Mouse (Mus musculus) spleen, adult 12 weeks (tissue): ENCODE results near the gene Sel1l3.

Source experiments
- DNase-seq: peaks from one replicate; pipeline ENCODE4 v3.0.0; 2022; ENCODE audit warnings: low spot score

Sel1l3 gene

GRCm38 (mm10) chr5:53172908-53173307, 40.8 kb downstream of the Sel1l3 start:
- no peak for DNase-seq

GRCm38 (mm10) chr5:53172256-53172636, 41.5 kb downstream of the Sel1l3 start:
- DNase-seq = no peak

- DNase-seq = no peak
These were observed 42.0 kb downstream of the Sel1l3 start for GRCm38 (mm10) chr5:53171611-53172255.

GRCm38 (mm10) chr5:53167564-53167963, 46.2 kb downstream of the Sel1l3 start:
- DNase-seq = no peak

GRCm38 (mm10) chr5:53165672-53166071, 48.1 kb downstream of the Sel1l3 start:
- DNase-seq = no peak

- DNase-seq = no peak
These were observed 51.3 kb downstream of the Sel1l3 start for GRCm38 (mm10) chr5:53162436-53162835.

- DNase-seq = no peak
These were observed 52.1 kb downstream of the Sel1l3 start for GRCm38 (mm10) chr5:53161506-53162186.

GRCm38 (mm10) chr5:53160207-53160606, 53.5 kb downstream of the Sel1l3 start:
- DNase-seq = no peak

GRCm38 (mm10) chr5:53159631-53160030, 54.1 kb downstream of the Sel1l3 start:
- DNase-seq = no peak

GRCm38 (mm10) chr5:53159166-53159565, 54.6 kb downstream of the Sel1l3 start:
- no peak for DNase-seq

- no peak for DNase-seq
These were observed 57.6 kb downstream of the Sel1l3 start for GRCm38 (mm10) chr5:53155985-53156679.

GRCm38 (mm10) chr5:53154501-53154900, 59.2 kb downstream of the Sel1l3 start:
- no peak for DNase-seq

- no peak for DNase-seq
These were observed 59.6 kb downstream of the Sel1l3 start for GRCm38 (mm10) chr5:53154078-53154477.

GRCm38 (mm10) chr5:53153144-53153543, 60.6 kb downstream of the Sel1l3 start:
- DNase-seq = no peak

GRCm38 (mm10) chr5:53151379-53151960, 62.3 kb downstream of the Sel1l3 start:
- DNase-seq = no peak

- no peak for DNase-seq
These were observed 64.6 kb downstream of the Sel1l3 start for GRCm38 (mm10) chr5:53148960-53149685.

- no peak for DNase-seq
These were observed 65.4 kb downstream of the Sel1l3 start for GRCm38 (mm10) chr5:53148160-53148923.

GRCm38 (mm10) chr5:53147418-53147817, 66.3 kb downstream of the Sel1l3 start:
- DNase-seq = no peak

- DNase-seq = no peak
These were observed 67.1 kb downstream of the Sel1l3 start for GRCm38 (mm10) chr5:53146684-53147061.

- no peak for DNase-seq
These were observed 67.6 kb downstream of the Sel1l3 start for GRCm38 (mm10) chr5:53146049-53146683.

GRCm38 (mm10) chr5:53142587-53142986, 71.1 kb downstream of the Sel1l3 start:
- no peak for DNase-seq
